Mouse (Mus musculus) cerebellum, adult 11-12 months (tissue): ENCODE measurements at regions not wholly inside any gene's neighbourhood (a gene's known extent, or its start where the extent isn't known, plus 50 kb on each side); places are given as distances from the start of the nearest gene placed in this dataset.
A peak's percentile ranks its signal among the peaks of the same experiment; 100 is the strongest.

Experiments used
- DNase-seq: peaks from one replicate; pipeline ENCODE4 v3.0.0; 2022

DNA sequence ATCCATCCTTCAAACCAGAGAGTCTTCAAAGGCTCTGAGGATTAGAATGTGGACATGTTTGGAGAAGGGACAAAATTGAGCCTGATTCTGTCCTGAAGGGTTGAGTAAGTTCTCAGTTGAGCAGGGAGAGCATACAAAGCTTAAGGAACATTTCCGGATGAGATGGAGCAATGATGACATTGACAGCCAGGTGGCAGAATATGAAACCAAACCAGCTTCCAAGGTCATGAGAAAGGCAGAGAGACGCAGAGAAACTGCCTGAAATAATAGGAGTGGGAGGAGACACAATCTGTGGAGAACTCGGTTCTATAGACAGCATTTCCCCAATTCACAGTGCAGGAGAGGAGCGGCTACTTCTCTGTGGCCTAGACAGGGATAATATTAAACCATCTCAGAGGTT is 176.0 kb downstream of the Brinp2 start:
- no peak for DNase-seq

DNA sequence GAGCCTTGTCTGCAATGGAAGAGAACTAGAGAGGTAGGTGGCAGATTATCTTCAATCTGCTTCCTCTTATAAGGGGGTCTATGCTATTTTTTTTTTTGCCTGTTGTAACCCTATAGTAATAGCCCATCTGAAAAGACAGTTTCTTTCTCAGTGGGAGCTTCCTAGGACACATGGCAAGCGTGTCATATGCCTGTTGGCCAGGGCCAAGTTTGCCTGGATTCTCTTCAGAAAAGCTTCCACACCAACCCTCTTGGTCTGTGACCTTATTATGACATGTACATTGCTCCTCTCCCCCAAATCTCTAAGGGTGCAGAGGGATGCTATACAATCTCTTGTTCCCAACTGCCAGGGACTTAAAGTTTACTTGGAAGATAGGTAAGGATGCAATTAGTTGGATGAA is 174.8 kb downstream of the Brinp2 start:
- DNase-seq, result peak; percentile 12

- no peak for DNase-seq
These were observed 168.5 kb downstream of the Brinp2 start for GRCm38 (mm10) chr1:158187651-158188050.

GRCm38 (mm10) chr1:158192841-158193551 is 163.1 kb downstream of the Brinp2 start:
- no peak for DNase-seq

DNA sequence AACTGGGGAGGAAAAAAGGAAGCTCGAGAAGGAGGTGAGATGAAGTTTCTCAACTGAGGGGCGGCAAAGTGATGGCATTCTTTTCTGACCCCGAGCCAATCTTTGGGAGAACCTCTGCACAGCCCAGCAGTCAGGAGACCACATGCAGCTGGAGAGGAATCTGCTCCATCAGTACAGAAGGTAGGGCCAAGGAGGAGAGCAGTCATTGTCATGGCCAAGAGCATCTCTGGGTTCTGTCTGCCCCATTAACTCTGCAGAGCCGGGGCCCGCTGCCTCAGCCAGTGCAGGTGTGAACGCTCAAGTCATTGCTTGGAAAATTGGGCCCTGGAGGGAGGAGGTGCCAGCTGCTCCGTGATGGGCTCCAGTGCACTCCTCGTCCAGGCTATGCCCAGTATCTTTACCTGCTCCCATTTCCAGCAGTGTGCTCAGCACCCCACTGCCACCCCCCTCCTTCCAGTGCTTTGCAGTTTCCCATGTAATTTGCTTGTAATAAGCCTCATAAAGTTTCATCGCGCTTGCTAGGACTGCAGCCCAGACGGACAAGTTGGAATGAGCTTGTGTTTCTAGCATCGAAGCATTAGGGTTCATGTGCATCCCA is 162.1 kb downstream of the Brinp2 start:
- DNase-seq, result no peak
